Mouse (Mus musculus) CH12.LX (cell line): Measurements from ENCODE around the gene Cnnm3. TPM values are rescaled to one million over a fixed set of nuclear protein-coding genes. Genes with fewer than 3 reads are reported as not detected.

ENCODE experiments used
- DNase-seq: peaks from one replicate; pipeline ENCODE4 v3.0.0-alpha.2; 2013; ENCODE audit errors: extremely low read depth
- H3K27ac ChIP-seq: 2 replicates; pipeline ENCODE4 v1.5.1; 2012; ENCODE audit warnings: low read depth, mild to moderate bottlenecking, control low read depth, moderate library complexity; ENCODE audit not compliant: insufficient read depth
- H3K27me3 ChIP-seq: replicated peaks from 2 replicates; pipeline ENCODE3; 2012; ENCODE audit warnings: inconsistent platforms
- H3K36me3 ChIP-seq, 2 experiments: replicated peaks in 1 of 2; 2 replicates each; pipeline versions ENCODE3 to v1.6.1; 2012; ENCODE audit warnings: inconsistent platforms in 1 of 2, low read length in 1 of 2, mild to moderate bottlenecking in 1 of 2, mixed read lengths in 1 of 2, moderate library complexity in 1 of 2; ENCODE audit not compliant: control insufficient read depth in 1 of 2, insufficient read depth in 1 of 2
- H3K4me1 ChIP-seq, 2 experiments: 2 replicates each; pipeline ENCODE4 v1.6.1; 2012; ENCODE audit warnings: inconsistent platforms in 1 of 2, moderate library complexity in 1 of 2; ENCODE audit not compliant: insufficient read depth in 2 of 2, control insufficient read depth in 1 of 2
- H3K4me2 ChIP-seq: 2 replicates; pipeline ENCODE4 v1.6.1; 2012; ENCODE audit warnings: low read depth, mild to moderate bottlenecking, control low read depth; ENCODE audit not compliant: poor library complexity, insufficient read depth, severe bottlenecking
- H3K4me3 ChIP-seq, 3 experiments: fragments of 150-350 bp in 1 of 3; sonication (generic) in 1 of 3; replicated peaks in 1 of 3; 2 replicates each; pipeline versions ENCODE3 to v1.5.1; 2011 to 2012; ENCODE audit warnings: low read depth in 2 of 3, low read length in 2 of 3, mild to moderate bottlenecking in 2 of 3, moderate library complexity in 2 of 3, control low read depth in 1 of 3, improper control_type of control experiment in 1 of 3, inconsistent platforms in 1 of 3, mixed read lengths in 1 of 3; ENCODE audit not compliant: poor library complexity in 1 of 3
- H3K79me2 ChIP-seq: replicated peaks from 2 replicates; pipeline ENCODE4 v1.6.1; 2012; ENCODE audit warnings: mild to moderate bottlenecking, moderate library complexity; ENCODE audit not compliant: control insufficient read depth, poor library complexity, insufficient read depth, severe bottlenecking; ENCODE audit errors: extremely low read depth
- H3K9ac ChIP-seq: 2 replicates; pipeline ENCODE4 v1.6.1; 2012; ENCODE audit warnings: low read depth, mild to moderate bottlenecking, control low read depth, moderate library complexity; ENCODE audit not compliant: insufficient read depth
- H3K9me3 ChIP-seq: replicated peaks from 2 replicates; pipeline ENCODE3; 2012; ENCODE audit warnings: low read length, inconsistent platforms, mixed read lengths
- CHD1 ChIP-seq: IDR thresholded peaks from 2 replicates; pipeline ENCODE4 v1.6.1; 2012; ENCODE audit warnings: low read depth, low read length, improper control_type of control experiment, inconsistent platforms
- CTCF ChIP-seq, 2 experiments: IDR thresholded peaks in 1 of 2; conservative IDR thresholded peaks in 1 of 2; 2 replicates each; pipeline ENCODE4 v1.5.1; 2011 to 2012; ENCODE audit warnings: low read depth in 2 of 2, low read length in 2 of 2, improper control_type of control experiment in 1 of 2, inconsistent platforms in 1 of 2, mild to moderate bottlenecking in 1 of 2, moderate library complexity in 1 of 2
- ELF1 ChIP-seq: IDR thresholded peaks from 2 replicates; pipeline ENCODE4 v1.6.1; 2014; ENCODE audit warnings: low read depth, mild to moderate bottlenecking, inconsistent platforms, low read length, improper control_type of control experiment
- JUND ChIP-seq: conservative IDR thresholded peaks from 2 replicates; pipeline ENCODE4 v1.6.1; 2011; ENCODE audit warnings: low read depth, low read length, improper control_type of control experiment
- KAT2A ChIP-seq: IDR thresholded peaks from 2 replicates; pipeline ENCODE4 v1.6.1; 2012; ENCODE audit warnings: low read length, improper control_type of control experiment, inconsistent platforms; ENCODE audit not compliant: insufficient replicate concordance
- MAFK ChIP-seq: IDR thresholded peaks from 2 replicates; pipeline ENCODE4 v1.6.1; 2011; ENCODE audit warnings: low read length, improper control_type of control experiment; ENCODE audit not compliant: insufficient replicate concordance
- MXI1 ChIP-seq: IDR thresholded peaks from 2 replicates; pipeline ENCODE4 v1.6.1; 2011; ENCODE audit warnings: mild to moderate bottlenecking, low read depth, low read length, improper control_type of control experiment
- NELFE ChIP-seq: IDR thresholded peaks from 2 replicates; pipeline ENCODE4 v1.6.1; 2011; ENCODE audit warnings: low read depth, low read length, improper control_type of control experiment
- NRF1 ChIP-seq: IDR thresholded peaks from 2 replicates; pipeline ENCODE4 v1.6.1; 2014; ENCODE audit warnings: low read depth, mild to moderate bottlenecking, inconsistent platforms, low read length, improper control_type of control experiment, moderate library complexity
- PAX5 ChIP-seq: IDR thresholded peaks from 2 replicates; pipeline ENCODE4 v1.6.1; 2012; ENCODE audit warnings: low read length, inconsistent platforms, mixed read lengths
- SIN3A ChIP-seq: IDR thresholded peaks from 2 replicates; pipeline ENCODE4 v1.6.1; 2012; ENCODE audit warnings: low read length, improper control_type of control experiment, inconsistent platforms
- SMC3 ChIP-seq: IDR thresholded peaks from 2 replicates; pipeline ENCODE4 v1.6.1; 2011; ENCODE audit warnings: low read depth, low read length, improper control_type of control experiment
- TBP ChIP-seq: conservative IDR thresholded peaks from 2 replicates; pipeline ENCODE4 v1.6.1; 2011; ENCODE audit warnings: low read depth, low read length, improper control_type of control experiment
- TCF12 ChIP-seq: IDR thresholded peaks from 2 replicates; pipeline ENCODE4 v1.6.1; 2014; ENCODE audit warnings: low read depth, mild to moderate bottlenecking, inconsistent platforms, low read length, improper control_type of control experiment
- UBTF ChIP-seq: IDR thresholded peaks from 2 replicates; pipeline ENCODE4 v1.6.1; 2012; ENCODE audit warnings: low read depth, mild to moderate bottlenecking, inconsistent platforms, low read length, improper control_type of control experiment, moderate library complexity
- USF2 ChIP-seq: conservative IDR thresholded peaks from 2 replicates; pipeline ENCODE4 v1.6.1; 2011; ENCODE audit warnings: low read depth, low read length, improper control_type of control experiment
- dilution Hi-C: fragments of 300-500 bp; cut with MboI; formaldehyde crosslinking; loops from 2 replicates; pipeline ENCODE4 v1.14.3; 2020; ENCODE audit warnings: low sequenced_read_pairs; ENCODE audit not compliant: extremely low pct_unique_long_range_greater_than_20kb, extremely low pct_ligation_motif_present
- in situ Hi-C: fragments of 300-500 bp; cut with MboI; formaldehyde crosslinking; loops from 3 replicates; pipeline ENCODE4 v1.14.3; 2019; ENCODE audit warnings: low sequenced_read_pairs, low pct_ligation_motif_present, low pct_unique_long_range_greater_than_20kb, mixed read lengths
- polyA plus RNA-seq: library from polyadenylated mRNA; unstranded; fragments of >175 nt; gene quantifications from 2 replicates; pipeline ENCODE4 v1.2.1, GENCODE M21; 2012; ENCODE audit warnings: low read depth; ENCODE audit not compliant: insufficient read length
- total RNA-seq, 2 experiments: library from RNA; depleted of rRNA; stranded (reverse); fragments of 300-350 nt in 1 of 2; fragments of >200 nt in 1 of 2; gene quantifications; 2 replicates each; pipeline ENCODE4 v1.2.3; 2012 to 2014

Cnnm3 gene
- total and polyA plus RNA-seq, 3 experiments: 3.0 to 9.2 (median 8.8) TPM

GRCm38 (mm10) chr1:36512089-36512965, 660 bp downstream of the Cnnm3 start:
- H3K27me3 ChIP-seq: no peaks in the 10 kb centered on the region
- TF ChIP-seq NRF1 (peak; percentile 80), CHD1 (no peak), CTCF (conservative IDR thresholded peaks at IDR 0.05 in 1 of 2, IDR thresholded peaks at IDR 0.05 in 1 of 2; ENCODE audit: low read depth in 2 of 2, low read length in 2 of 2) (peak in 1 of 2 experiments; percentile 18; a peak in 1 of 4 replicates), TCF12 (peak; percentile 0; the same call in 1 of the 2 replicates), SMC3 (no peak), MXI1 (0 out of 2 replicates have a peak, but pooled peaks have one; percentile 8)
- TF ChIP-seq, all 38 proteins: peak for 4
- no peak for DNase-seq
- H3K36me3 ChIP-seq: peaks cover 4 to 30% of the 10 kb centered on the region in 2 experiments
- H3K4me3 ChIP-seq: peak overlapping the region; percentile 80 to 99 (median 94)
- no peaks in the 10 kb centered on the region for H3K79me2 ChIP-seq
- peak overlapping the region; percentile 85 for H3K9ac ChIP-seq
- dilution Hi-C loops (no loop called here), in situ Hi-C loops (no loop called here)
- peaks cover 12 to 36% of the 10 kb centered on the region in 2 experiments for H3K4me1 ChIP-seq
- H3K9me3 ChIP-seq: no peaks in the 10 kb centered on the region
- peak overlapping the region; percentile 89 for H3K4me2 ChIP-seq
- H3K27ac ChIP-seq: peak overlapping the region; percentile 19; the same call in 1 of the 2 replicates

- Histone ChIP-seq H3K27ac (no peak overlapping the region), H3K36me3 (peaks cover 6 to 31% of the 10 kb centered on the region in 2 experiments), H3K4me3 (peak overlapping the region; percentile 31 to 99 (median 94)), H3K79me2 (no peaks in the 10 kb centered on the region), H3K4me2 (peak overlapping the region; percentile 89), H3K9me3 (no peaks in the 10 kb centered on the region), H3K27me3 (no peaks in the 10 kb centered on the region), H3K4me1 (peaks cover 8 to 30% of the 10 kb centered on the region in 2 experiments), H3K9ac (no peak overlapping the region; the same call in 1 of the 2 replicates)
- in situ Hi-C loops (no loop called here), dilution Hi-C loops (no loop called here)
- no peak for DNase-seq
- no peak for TF ChIP-seq MAFK
- no peak for TF ChIP-seq TBP
- no peak for TF ChIP-seq UBTF
- TF ChIP-seq USF2: no peak
- no peak for TF ChIP-seq JUND
- TF ChIP-seq PAX5: no peak
- TF ChIP-seq NELFE: no peak
- TF ChIP-seq ELF1: no peak
- no peak for TF ChIP-seq KAT2A
- TF ChIP-seq CHD1: no peak
- no peak for TF ChIP-seq SIN3A
These were observed 1.3 kb downstream of the Cnnm3 start for GRCm38 (mm10) chr1:36512966-36513280.
